Mouse (Mus musculus) frontal cortex, postnatal 10 days (tissue): ENCODE measurements at regions not wholly inside any gene's neighbourhood (a gene's known extent, or its start where the extent isn't known, plus 50 kb on each side); places are given as distances from the start of the nearest gene placed in this dataset.

Experiments
- DNase-seq, 2 experiments: peaks; one replicate each; pipeline ENCODE4 v3.0.0; 2022; ENCODE audit warnings: low spot score in 2 of 2, mixed read lengths in 1 of 2

GRCm38 (mm10) chr7:73138861-73139493, 236.3 kb upstream of the Rgma start:
- no peak for DNase-seq

GRCm38 (mm10) chr7:73139901-73140300, 235.4 kb upstream of the Rgma start:
- no peak for DNase-seq

GRCm38 (mm10) chr7:73141167-73141566, 234.1 kb upstream of the Rgma start:
- no peak for DNase-seq

- DNase-seq: no peak
Measured at GRCm38 (mm10) chr7:73143902-73144301, 231.4 kb upstream of the Rgma start.

GRCm38 (mm10) chr7:73144846-73145245, 230.5 kb upstream of the Rgma start:
- no peak for DNase-seq

GRCm38 (mm10) chr7:73147251-73147650, 228.1 kb upstream of the Rgma start:
- DNase-seq: no peak

GRCm38 (mm10) chr7:73150436-73150835, 224.9 kb upstream of the Rgma start:
- DNase-seq: no peak

GRCm38 (mm10) chr7:73151586-73152467, 223.5 kb upstream of the Rgma start:
- no peak for DNase-seq

GRCm38 (mm10) chr7:73153668-73154067, 221.6 kb upstream of the Rgma start:
- DNase-seq: no peak

- DNase-seq: no peak
Measured at GRCm38 (mm10) chr7:73158833-73159232, 216.5 kb upstream of the Rgma start.

- DNase-seq: no peak
Measured at GRCm38 (mm10) chr7:73160968-73161367, 214.3 kb upstream of the Rgma start.

- DNase-seq: no peak
Measured at GRCm38 (mm10) chr7:73163687-73164086, 211.6 kb upstream of the Rgma start.

- no peak for DNase-seq
Measured at GRCm38 (mm10) chr7:73165521-73165920, 209.8 kb upstream of the Rgma start.

- DNase-seq: no peak
Measured at GRCm38 (mm10) chr7:73169416-73169815, 205.9 kb upstream of the Rgma start.

GRCm38 (mm10) chr7:73172615-73173014, 202.7 kb upstream of the Rgma start:
- no peak for DNase-seq

GRCm38 (mm10) chr7:73183761-73184160, 191.5 kb upstream of the Rgma start:
- DNase-seq: peak in 1 of 2 experiments; percentile 31

- DNase-seq: no peak
Measured at GRCm38 (mm10) chr7:73184208-73185070, 190.9 kb upstream of the Rgma start.

GRCm38 (mm10) chr7:73185071-73185531, 190.2 kb upstream of the Rgma start:
- peak; percentile 59 to 66 for DNase-seq

- DNase-seq: no peak
Measured at GRCm38 (mm10) chr7:73185591-73185990, 189.7 kb upstream of the Rgma start.

- DNase-seq: peak in 1 of 2 experiments; percentile 20
Measured at GRCm38 (mm10) chr7:73186501-73186900, 188.8 kb upstream of the Rgma start.

- peak in 1 of 2 experiments; percentile 3 for DNase-seq
Measured at GRCm38 (mm10) chr7:73191388-73192278, 183.7 kb upstream of the Rgma start.
